Mouse (Mus musculus) hindbrain, embryonic 11.5 days (tissue): ENCODE measurements around the gene Ezh1. TPM values are rescaled to one million over a fixed set of nuclear protein-coding genes. Genes with fewer than 3 reads are reported as not detected.

Experiments
- ATAC-seq: fragments of 200-750 bp; cut with Nextera tagmentation; 2 replicates; pipeline ENCODE4 v1.8.0; 2017; ENCODE audit warnings: mild to moderate bottlenecking, moderate TSS enrichment, moderate library complexity; ENCODE audit not compliant: low FRiP score
- DNase-seq: peaks from one replicate; pipeline ENCODE4 v3.0.0-alpha.2; 2015; ENCODE audit warnings: low spot score
- H3K27ac ChIP-seq: fragments of 300-500 bp; sonication (generic); 2 replicates; pipeline ENCODE4 v1.5.1; 2014; ENCODE audit warnings: mild to moderate bottlenecking, low read depth, low read length
- H3K27me3 ChIP-seq: fragments of 300-500 bp; sonication (generic); 2 replicates; pipeline ENCODE4 v1.6.1; 2014; ENCODE audit warnings: mild to moderate bottlenecking, low read length, moderate library complexity, mixed read lengths; ENCODE audit not compliant: control insufficient read depth, insufficient read depth
- H3K36me3 ChIP-seq: fragments of 300-500 bp; sonication (generic); 2 replicates; pipeline ENCODE4 v1.6.1; 2014; ENCODE audit warnings: mild to moderate bottlenecking, low read length, moderate library complexity, mixed read lengths; ENCODE audit not compliant: control insufficient read depth, insufficient read depth
- H3K4me1 ChIP-seq: fragments of 300-500 bp; sonication (generic); replicated peaks from 2 replicates; pipeline ENCODE4 v1.6.1; 2014; ENCODE audit warnings: low read length, mixed read lengths; ENCODE audit not compliant: control insufficient read depth, insufficient read depth
- H3K4me2 ChIP-seq: fragments of 300-500 bp; sonication (generic); replicated peaks from 2 replicates; pipeline ENCODE4 v1.6.1; 2014; ENCODE audit warnings: mild to moderate bottlenecking, low read depth, low read length
- H3K4me3 ChIP-seq: fragments of 300-500 bp; sonication (generic); 2 replicates; pipeline ENCODE4 v1.5.1; 2014; ENCODE audit warnings: low read depth, low read length
- H3K9ac ChIP-seq: fragments of 300-500 bp; sonication (generic); 2 replicates; pipeline ENCODE4 v1.6.1; 2014; ENCODE audit warnings: low read depth, low read length
- H3K9me3 ChIP-seq: fragments of 300-500 bp; sonication (generic); 2 replicates; pipeline ENCODE4 v1.6.1; 2016; ENCODE audit warnings: low read length; ENCODE audit not compliant: control insufficient read depth
- WGBS: fragments of 180-500 bp; shearing (Covaris S2); extraction: QIAGEN DNeasy Blood & Tissue Kit; methylation state at CpG from one replicate; pipeline ENCODE4 v1.1.7; 2014; 5-methylcytosine and 5-hydroxymethylcytosine counted together
- polyA plus RNA-seq: library from polyadenylated mRNA; unstranded; fragments of >200 nt; fragmentation: Nextera tagmentation; extraction: Ambion mirVana; gene quantifications from 2 replicates; pipeline ENCODE4 v1.2.1, GENCODE M21; 2014

The Ezh1 gene
- polyA plus RNA-seq, 1 experiment from 2014 or later: 11.1 TPM

DNA sequence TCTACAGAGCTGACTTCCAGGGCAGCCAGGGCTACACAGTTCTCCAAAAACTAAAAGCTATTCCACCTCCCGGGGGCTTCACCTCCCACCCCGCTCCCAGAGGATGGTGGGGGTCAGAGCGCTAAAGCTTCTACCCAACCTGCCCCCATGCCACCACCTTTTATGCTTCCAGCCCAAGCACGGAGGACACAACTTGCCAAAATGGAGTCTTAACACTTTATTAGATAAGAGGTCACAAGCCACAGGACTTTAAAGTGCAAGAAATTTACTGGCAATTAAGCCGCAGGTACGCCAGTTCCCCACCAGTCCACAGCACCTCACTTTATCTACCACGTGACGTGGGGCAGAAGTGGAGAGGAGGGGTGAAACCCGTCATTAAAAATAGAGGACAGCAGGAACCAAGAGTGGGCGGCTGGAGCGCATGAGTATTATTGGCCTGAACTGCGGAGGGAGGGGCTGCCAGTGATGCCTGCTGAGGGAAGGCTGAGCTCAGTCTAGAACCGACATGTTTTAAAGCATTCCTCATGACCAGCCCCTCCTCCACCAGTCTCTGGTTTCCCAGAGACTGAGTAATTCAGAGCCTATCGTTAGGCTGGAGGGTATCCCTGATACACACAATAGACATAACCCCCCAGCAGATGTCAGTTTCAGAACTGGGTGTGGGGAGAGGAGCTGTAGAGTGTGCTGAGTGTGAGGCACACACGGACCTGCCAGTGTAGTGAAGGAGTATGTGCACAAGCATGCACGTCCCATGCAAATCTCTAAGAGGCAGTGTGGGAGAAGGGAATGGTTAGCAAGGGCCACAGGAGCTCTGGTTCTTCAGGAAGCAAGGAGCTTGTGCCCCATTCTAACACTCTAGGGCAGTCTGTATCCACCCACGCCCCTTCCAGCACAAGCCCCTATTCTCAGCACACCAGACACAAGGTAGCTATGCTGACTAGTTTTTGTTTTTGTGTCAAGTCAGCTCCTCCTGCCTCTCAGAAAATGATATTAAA, 35.1 kb downstream of the Ezh1 start:
- no peak overlapping the region for H3K4me2 ChIP-seq
- no peaks in the 10 kb centered on the region for H3K27me3 ChIP-seq
- WGBS: 54% methylated on average over 17 of the region's 17 CpGs
- H3K36me3 ChIP-seq: no peaks in the 10 kb centered on the region
- no peak for ATAC-seq
- H3K9ac ChIP-seq: no peak overlapping the region
- no peaks in the 10 kb centered on the region for H3K9me3 ChIP-seq
- no peaks in the 10 kb centered on the region; the same call in 1 of the 2 replicates for H3K4me1 ChIP-seq
- H3K27ac ChIP-seq: no peak overlapping the region; the same call in 1 of the 2 replicates
- DNase-seq: peak; percentile 13
- H3K4me3 ChIP-seq: no peak overlapping the region

DNA sequence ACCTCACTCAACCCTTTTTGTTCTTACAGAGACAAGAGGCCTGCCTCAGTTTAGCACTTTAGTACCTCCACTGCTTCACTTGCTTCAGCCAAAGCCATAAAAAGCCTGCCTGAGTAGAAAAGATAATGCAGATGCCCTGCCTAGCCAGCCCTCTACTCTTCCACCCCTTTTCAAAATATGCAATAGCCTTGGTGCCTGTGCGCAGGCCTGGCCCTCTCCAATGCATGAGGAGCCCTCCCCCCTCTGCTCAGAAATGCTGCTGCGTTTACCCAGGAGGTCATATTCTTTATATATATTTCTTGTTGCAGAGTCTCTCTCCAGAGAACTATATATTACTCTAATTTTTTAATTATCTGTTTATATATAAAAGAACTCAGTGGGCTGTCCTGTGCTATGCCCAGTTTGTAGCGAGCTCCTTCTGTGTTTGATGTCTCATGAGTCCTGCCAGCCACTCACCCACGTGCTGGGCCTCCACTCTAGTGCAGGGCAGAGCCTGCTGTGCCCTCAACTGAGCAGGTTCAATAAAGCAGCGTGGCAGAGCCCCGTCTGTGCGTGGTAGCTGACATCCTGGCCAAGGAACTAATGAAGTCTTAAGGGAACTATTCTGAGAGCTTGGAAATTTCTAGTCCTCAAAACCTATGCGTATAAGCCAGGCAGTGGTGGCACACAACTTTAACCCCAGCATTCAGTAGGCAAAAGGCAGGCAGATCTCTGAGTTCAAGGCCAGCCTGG, 35.9 kb downstream of the Ezh1 start:
- H3K27me3 ChIP-seq: no peaks in the 10 kb centered on the region
- H3K9ac ChIP-seq: no peak overlapping the region
- peak overlapping the region; percentile 74 for H3K27ac ChIP-seq
- H3K4me2 ChIP-seq: no peak overlapping the region
- H3K4me1 ChIP-seq: no peaks in the 10 kb centered on the region; the same call in 1 of the 2 replicates
- 47% methylated on average over 8 of the region's 8 CpGs for WGBS
- ATAC-seq (peak; percentile 22; the same call in 1 of the 2 replicates), DNase-seq (peak; percentile 8)
- no peak overlapping the region for H3K4me3 ChIP-seq
- H3K9me3 ChIP-seq: no peaks in the 10 kb centered on the region
- no peaks in the 10 kb centered on the region for H3K36me3 ChIP-seq

DNA sequence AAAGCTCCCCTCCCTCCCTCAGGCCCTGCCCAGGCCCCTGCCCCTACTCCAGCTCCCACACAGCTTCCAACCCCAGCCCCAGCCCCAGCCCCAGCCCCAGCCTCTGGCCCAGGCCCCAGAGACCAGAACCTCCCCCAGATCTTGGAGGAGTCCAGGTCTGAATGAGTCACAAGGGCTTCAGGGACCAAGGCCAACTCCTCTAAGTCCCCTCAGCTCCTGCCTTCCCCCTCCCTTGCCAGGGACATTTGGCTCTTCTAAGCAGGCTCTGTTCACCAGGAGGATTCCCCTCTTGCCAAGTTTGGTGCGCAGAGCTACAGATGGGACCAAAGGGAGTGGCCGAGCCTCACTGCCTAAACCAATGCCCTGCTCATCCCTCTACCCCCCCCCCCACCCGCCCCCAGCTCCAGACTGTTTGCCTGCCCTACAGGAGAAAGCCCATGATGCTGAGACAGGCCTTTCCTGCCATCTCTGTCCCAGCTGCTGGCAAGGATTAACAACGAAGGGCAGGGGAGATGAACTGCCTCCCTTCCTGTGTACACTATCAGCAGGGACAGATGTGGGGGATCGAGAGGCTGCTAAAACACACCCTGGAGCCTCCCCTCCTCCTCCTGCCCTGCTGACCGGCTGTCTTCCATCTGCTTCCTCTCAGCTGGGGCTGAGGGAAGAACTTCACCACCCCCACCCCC, 36.6 kb downstream of the Ezh1 start:
- Histone ChIP-seq H3K27ac (peak overlapping the region; percentile 74), H3K9me3 (no peaks in the 10 kb centered on the region), H3K4me2 (no peak overlapping the region), H3K4me1 (no peaks in the 10 kb centered on the region; the same call in 1 of the 2 replicates), H3K27me3 (no peaks in the 10 kb centered on the region), H3K9ac (no peak overlapping the region), H3K36me3 (no peaks in the 10 kb centered on the region), H3K4me3 (no peak overlapping the region)
- ATAC-seq (peak; percentile 78), DNase-seq (peak; percentile 59)
- WGBS: 13% methylated on average over 5 of the region's 6 CpGs

DNA sequence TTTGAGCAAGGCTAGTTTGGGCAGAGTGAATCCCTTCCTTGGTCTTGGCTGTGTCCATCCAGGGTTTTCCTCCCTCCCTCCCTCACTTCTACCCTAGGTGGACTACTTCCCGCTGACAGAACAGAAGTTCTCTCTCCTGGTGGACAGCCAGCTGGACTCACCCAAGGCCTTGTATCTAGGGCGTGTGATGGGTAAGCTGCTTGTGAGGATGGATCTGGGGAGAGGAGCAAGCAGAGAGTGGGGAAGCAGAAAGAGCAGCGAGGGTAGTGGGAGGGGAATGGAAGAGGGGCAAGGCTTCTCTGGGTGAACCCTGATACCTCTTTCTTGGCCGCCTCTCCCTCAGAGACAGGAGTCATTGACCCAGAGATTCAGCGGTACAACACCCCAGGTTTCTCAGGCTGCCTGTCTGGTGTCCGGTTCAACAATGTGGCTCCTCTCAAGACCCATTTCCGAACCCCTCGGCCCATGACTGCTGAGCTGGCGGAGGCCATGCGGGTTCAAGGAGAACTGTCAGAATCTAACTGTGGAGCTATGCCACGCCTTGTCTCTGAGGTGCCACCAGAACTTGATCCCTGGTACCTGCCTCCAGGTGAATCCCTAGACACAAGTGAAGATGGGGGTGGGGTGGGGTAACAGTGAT, 38.0 kb downstream of the Ezh1 start:
- Histone ChIP-seq H3K4me3 (no peak overlapping the region), H3K27me3 (no peaks in the 10 kb centered on the region), H3K4me2 (no peak overlapping the region), H3K9me3 (no peaks in the 10 kb centered on the region), H3K9ac (no peak overlapping the region), H3K4me1 (no peaks in the 10 kb centered on the region; the same call in 1 of the 2 replicates), H3K36me3 (no peaks in the 10 kb centered on the region), H3K27ac (no peak overlapping the region)
- DNase-seq: no peak
- ATAC-seq: no peak
- WGBS: 84% methylated on average over 11 of the region's 11 CpGs

DNA sequence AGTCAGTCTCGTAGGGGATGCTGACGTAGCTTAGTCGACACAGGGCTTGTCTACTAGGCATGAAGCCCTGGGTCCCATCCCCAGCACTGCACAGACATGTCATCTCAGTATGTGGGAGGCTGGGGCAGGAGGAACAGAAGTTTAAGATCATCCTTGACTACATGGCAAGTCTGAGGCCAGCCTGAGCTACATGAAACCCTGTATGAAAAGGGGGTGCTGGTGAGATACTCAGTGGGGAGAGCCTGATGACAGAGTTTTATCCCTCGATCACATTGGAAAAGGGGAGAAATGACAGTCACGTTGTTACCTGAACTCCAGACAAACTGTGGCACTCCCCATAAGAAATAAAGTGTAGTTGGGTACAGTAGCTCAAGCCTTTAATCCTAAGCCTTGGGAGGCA, 38.7 kb downstream of the Ezh1 start:
- no peaks in the 10 kb centered on the region for H3K27me3 ChIP-seq
- H3K36me3 ChIP-seq: no peaks in the 10 kb centered on the region
- H3K4me1 ChIP-seq: no peaks in the 10 kb centered on the region; the same call in 1 of the 2 replicates
- H3K9ac ChIP-seq: no peak overlapping the region
- H3K4me3 ChIP-seq: no peak overlapping the region
- WGBS: 90% methylated on average over 5 of the region's 5 CpGs
- no peak for ATAC-seq
- no peak overlapping the region for H3K27ac ChIP-seq
- no peak for DNase-seq
- no peaks in the 10 kb centered on the region for H3K9me3 ChIP-seq
- H3K4me2 ChIP-seq: no peak overlapping the region

DNA sequence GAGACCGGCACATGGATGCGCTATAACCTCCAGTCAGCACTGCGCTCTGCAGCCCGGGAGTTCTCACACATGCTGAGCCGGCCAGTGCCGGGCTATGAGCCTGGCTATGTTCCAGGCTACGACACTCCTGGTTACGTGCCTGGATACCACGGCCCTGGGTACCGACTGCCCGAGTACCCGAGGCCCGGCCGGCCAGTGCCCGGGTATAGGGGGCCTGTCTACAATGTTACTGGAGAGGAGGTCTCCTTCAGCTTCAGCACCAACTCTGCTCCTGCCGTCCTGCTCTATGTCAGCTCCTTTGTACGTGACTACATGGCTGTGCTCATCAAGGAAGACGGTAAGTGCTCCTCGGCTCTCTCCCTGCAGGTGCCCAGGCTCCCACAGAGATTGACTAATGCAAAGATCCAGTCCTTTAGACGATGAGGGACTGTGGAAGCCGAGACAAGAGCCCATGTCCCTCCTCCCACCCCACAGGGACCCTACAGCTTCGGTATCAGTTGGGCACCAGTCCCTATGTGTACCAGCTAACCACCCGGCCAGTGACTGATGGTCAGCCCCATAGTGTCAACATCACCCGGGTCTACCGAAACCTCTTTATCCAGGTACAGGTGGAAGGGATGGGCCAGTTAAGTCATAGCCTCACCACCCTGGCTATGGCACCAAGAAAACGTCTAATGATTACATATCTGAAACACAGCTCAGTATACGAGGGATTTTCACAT, 39.6 kb downstream of the Ezh1 start:
- no peak for ATAC-seq
- Histone ChIP-seq H3K4me2 (no peak overlapping the region), H3K4me1 (no peaks in the 10 kb centered on the region; the same call in 1 of the 2 replicates)

DNA sequence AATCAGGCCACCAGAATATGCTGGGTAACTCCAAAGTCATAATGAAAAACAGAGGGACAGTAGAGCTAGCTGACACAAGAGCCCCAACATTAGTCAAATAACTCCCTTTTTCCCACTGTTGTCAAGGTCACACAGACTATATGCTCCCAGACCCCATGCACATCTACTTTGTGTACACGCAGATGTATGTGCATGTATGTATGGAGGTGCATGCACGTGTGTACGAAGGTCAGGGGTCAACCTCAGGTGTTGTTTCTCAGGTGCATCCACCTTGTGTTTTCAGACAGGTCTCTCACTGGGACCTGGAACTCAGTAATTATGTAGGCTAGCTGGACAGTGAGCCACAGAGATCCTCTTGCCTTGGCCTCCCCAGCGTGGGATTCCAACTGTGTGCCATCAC, 40.8 kb downstream of the Ezh1 start:
- no peak for ATAC-seq
- Histone ChIP-seq H3K4me2 (no peak overlapping the region), H3K4me3 (no peak overlapping the region), H3K27ac (no peak overlapping the region), H3K9ac (no peak overlapping the region), H3K27me3 (0 out of 2 replicates have a peak, but pooled peaks cover under 1% of the 10 kb centered on the region), H3K4me1 (no peaks in the 10 kb centered on the region), H3K9me3 (no peaks in the 10 kb centered on the region), H3K36me3 (no peaks in the 10 kb centered on the region)
- DNase-seq: no peak
- 94% methylated on average over 4 of the region's 4 CpGs for WGBS

More for the DNA sequence above, 39.6 kb downstream of the Ezh1 start:
- Histone ChIP-seq H3K27ac (no peak overlapping the region), H3K9me3 (no peaks in the 10 kb centered on the region), H3K36me3 (no peaks in the 10 kb centered on the region), H3K4me3 (no peak overlapping the region), H3K9ac (no peak overlapping the region), H3K27me3 (no peaks in the 10 kb centered on the region)
- WGBS: 88% methylated on average over 27 of the region's 27 CpGs
- no peak for DNase-seq
